Mouse (Mus musculus) forebrain, postnatal 0 days (tissue): ENCODE data around the gene Ist1. TPM values are rescaled to one million over a fixed set of nuclear protein-coding genes. Genes with fewer than 3 reads are reported as not detected.
A peak's percentile ranks its signal among the peaks of the same experiment; 100 is the strongest.

Experiments used
- ATAC-seq: fragments of 200-750 bp; cut with Nextera tagmentation; 2 replicates; pipeline ENCODE4 v1.8.0; 2017; ENCODE audit warnings: mild to moderate bottlenecking, moderate library complexity
- DNase-seq: peaks from one replicate; pipeline ENCODE4 v3.0.0-alpha.2; 2015
- H3K27ac ChIP-seq: fragments of 300-500 bp; sonication (generic); 2 replicates; pipeline ENCODE4 v1.5.1; 2014; ENCODE audit warnings: low read depth, mild to moderate bottlenecking, antibody characterized with exemption, low read length, moderate library complexity, mixed read lengths
- H3K27me3 ChIP-seq: fragments of 300-500 bp; sonication (generic); 2 replicates; pipeline ENCODE4 v1.6.1; 2014; ENCODE audit warnings: mild to moderate bottlenecking, low read length, mixed read lengths; ENCODE audit not compliant: insufficient read depth
- H3K36me3 ChIP-seq: fragments of 300-500 bp; sonication (generic); 2 replicates; pipeline ENCODE4 v1.6.1; 2014; ENCODE audit warnings: mild to moderate bottlenecking, moderate library complexity; ENCODE audit not compliant: insufficient read depth
- H3K4me1 ChIP-seq: fragments of 300-500 bp; sonication (generic); 2 replicates; pipeline ENCODE4 v1.6.1; 2014; ENCODE audit warnings: antibody characterized with exemption; ENCODE audit not compliant: insufficient read depth
- H3K4me2 ChIP-seq: fragments of 300-500 bp; sonication (generic); 2 replicates; pipeline ENCODE4 v1.6.1; 2014; ENCODE audit warnings: low read depth, mild to moderate bottlenecking, moderate library complexity
- H3K4me3 ChIP-seq: fragments of 300-500 bp; sonication (generic); 2 replicates; pipeline ENCODE4 v1.5.1; 2014; ENCODE audit warnings: low read depth, low read length, mixed read lengths
- H3K9ac ChIP-seq: fragments of 300-500 bp; sonication (generic); 2 replicates; pipeline ENCODE4 v1.6.1; 2014; ENCODE audit warnings: mild to moderate bottlenecking
- H3K9me3 ChIP-seq: fragments of 300-500 bp; sonication (generic); 2 replicates; pipeline ENCODE4 v1.6.1; 2016; ENCODE audit warnings: low read length
- CTCF ChIP-seq: sonication (generic); IDR thresholded peaks from 2 replicates; pipeline ENCODE4 v1.5.1; 2016; ENCODE audit warnings: antibody characterized with exemption, control low read depth, low read depth
- WGBS: fragments of 180-500 bp; shearing (Covaris S2); extraction: QIAGEN DNeasy Blood & Tissue Kit; methylation state at CpG from one replicate; pipeline ENCODE4 v1.1.7; 2014; 5-methylcytosine and 5-hydroxymethylcytosine counted together
- polyA plus RNA-seq: library from polyadenylated mRNA; unstranded; fragments of >200 nt; fragmentation: Nextera tagmentation; extraction: Ambion mirVana; gene quantifications from 2 replicates; pipeline ENCODE4 v1.2.1, GENCODE M21; 2015
- total RNA-seq: library from RNA; depleted of rRNA; stranded (reverse); fragments of >200 nt; gene quantifications from 2 replicates; pipeline ENCODE4 v1.2.3, GENCODE M21; 2014; rRNA removed

Gene Ist1
- total and polyA plus RNA-seq, 2 experiments from 2014 or later, result 110 to 139 TPM

GRCm38 (mm10) chr8:109632498-109632897 lies 60.6 kb downstream of the Ist1 start:
- DNase-seq, result peak; percentile 34
- Histone ChIP-seq H3K36me3 (no peaks in the 10 kb centered on the region), H3K4me2 (no peak overlapping the region), H3K4me3 (no peak overlapping the region), H3K27ac (no peak overlapping the region), H3K9ac (no peak overlapping the region), H3K4me1 (no peaks in the 10 kb centered on the region), H3K9me3 (no peaks in the 10 kb centered on the region), H3K27me3 (no peaks in the 10 kb centered on the region)
- WGBS, result 64% methylated on average over 5 of the region's 5 CpGs
- ATAC-seq, result peak; percentile 63
- TF ChIP-seq CTCF, result no peak

DNA sequence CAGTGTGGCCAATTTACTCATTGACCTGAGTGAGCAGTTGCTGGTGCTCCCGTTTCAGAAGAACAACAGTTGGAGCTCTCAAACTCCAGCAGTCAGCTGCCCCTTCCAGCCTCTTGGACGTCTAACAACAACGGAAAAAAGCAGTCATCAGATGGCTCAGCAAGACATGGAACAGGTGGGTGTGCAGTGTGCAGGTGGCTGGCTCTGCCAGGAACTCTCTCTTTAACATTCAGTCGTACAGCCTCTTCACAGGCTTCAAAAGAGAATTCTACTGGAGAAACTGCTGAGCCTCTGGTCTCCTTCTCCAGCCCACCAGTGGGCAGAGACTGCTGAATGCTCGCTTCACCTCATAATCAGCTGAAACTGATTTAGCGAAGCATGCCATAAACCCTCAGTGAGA lies 64.4 kb downstream of the Ist1 start:
- WGBS, result 63% methylated on average over 6 of the region's 6 CpGs
- no peak for ATAC-seq
- Histone ChIP-seq H3K4me3 (no peak overlapping the region), H3K4me1 (no peaks in the 10 kb centered on the region), H3K4me2 (no peak overlapping the region), H3K36me3 (no peaks in the 10 kb centered on the region), H3K27ac (no peak overlapping the region), H3K9ac (no peak overlapping the region), H3K27me3 (no peaks in the 10 kb centered on the region), H3K9me3 (no peaks in the 10 kb centered on the region)
- TF ChIP-seq CTCF, result no peak
- DNase-seq, result no peak

Other genes starting within 250 kb of the Ist1 start
- gene Pmfbp1, start 199.2 kb downstream of the Ist1 start, total RNA-seq, result 0.38 and 2.2 TPM in 2 replicates
- gene Pmfbp1, start 199.2 kb downstream of the Ist1 start, polyA plus RNA-seq, result 0.08 and 0.25 TPM in 2 replicates
- 23.2 and 28.2 TPM in 2 replicates for gene Dhx38, start 127.4 kb downstream of the Ist1 start, total RNA-seq
- gene Dhx38, start 127.4 kb downstream of the Ist1 start, polyA plus RNA-seq, result 12.8 and 14.1 TPM in 2 replicates
- gene Txnl4b, start 127.4 kb downstream of the Ist1 start, total RNA-seq, result 12.0 and 12.2 TPM in 2 replicates
- 34.0 and 35.2 TPM in 2 replicates for gene Txnl4b, start 127.4 kb downstream of the Ist1 start, polyA plus RNA-seq
- gene Hp, start 114.1 kb downstream of the Ist1 start, total RNA-seq, result 0.15 and 1.5 TPM in 2 replicates
- gene Hp, start 114.1 kb downstream of the Ist1 start, polyA plus RNA-seq, result 0.38 and 0.44 TPM in 2 replicates
- 26.1 and 26.4 TPM in 2 replicates for gene Dhodh, start 84.6 kb downstream of the Ist1 start, total RNA-seq
- gene Dhodh, start 84.6 kb downstream of the Ist1 start, polyA plus RNA-seq, result 27.7 and 27.9 TPM in 2 replicates
- 0.24 TPM in 1 of 2 replicates, not detected in the other for gene Pkd1l3, start 78.7 kb downstream of the Ist1 start, total RNA-seq
- 0.21 TPM in 1 of 2 replicates, not detected in the other for gene Pkd1l3, start 78.7 kb downstream of the Ist1 start, polyA plus RNA-seq
- gene Zfp821, start 12.3 kb upstream of the Ist1 start, total RNA-seq, result 87.6 and 92.1 TPM in 2 replicates
- 57.8 and 67.0 TPM in 2 replicates for gene Zfp821, start 12.3 kb upstream of the Ist1 start, polyA plus RNA-seq
- gene Atxn1l, start 44.5 kb upstream of the Ist1 start, total RNA-seq, result 9.9 and 20.4 TPM in 2 replicates
- 1.9 and 3.2 TPM in 2 replicates for gene Atxn1l, start 44.5 kb upstream of the Ist1 start, polyA plus RNA-seq
- 96.4 and 101 TPM in 2 replicates for gene Ap1g1, start 85.3 kb upstream of the Ist1 start, total RNA-seq
- gene Ap1g1, start 85.3 kb upstream of the Ist1 start, polyA plus RNA-seq, result 28.1 and 35.8 TPM in 2 replicates
- 9.8 and 13.6 TPM in 2 replicates for gene Phlpp2, start 175.3 kb upstream of the Ist1 start, total RNA-seq
- gene Phlpp2, start 175.3 kb upstream of the Ist1 start, polyA plus RNA-seq, result 1.7 and 2.9 TPM in 2 replicates